Mouse (Mus musculus) spleen, adult 2 months (tissue): ENCODE results near the gene Plekhh1. TPM values are rescaled to one million over a fixed set of nuclear protein-coding genes. Genes with fewer than 3 reads are reported as not detected.

Experiments
- DNase-seq, 2 experiments: peaks; one replicate each; pipeline versions ENCODE4 v3.0.0 to v3.0.0-alpha.2; 2012 to 2021; ENCODE audit warnings: low spot score in 2 of 2, low read depth in 1 of 2
- H3K27ac ChIP-seq: fragments of 200-500 bp; 2 replicates; pipeline ENCODE4 v1.5.1; 2012; ENCODE audit warnings: low read length, inconsistent platforms; ENCODE audit not compliant: insufficient read depth
- H3K27me3 ChIP-seq: fragments of 200-500 bp; 2 replicates; pipeline ENCODE4 v1.6.1; 2012; ENCODE audit warnings: mild to moderate bottlenecking, moderate library complexity, low read length, inconsistent platforms; ENCODE audit not compliant: control insufficient read depth, insufficient read depth
- H3K36me3 ChIP-seq: fragments of 200-500 bp; 2 replicates; pipeline ENCODE4 v1.6.1; 2012; ENCODE audit warnings: mild to moderate bottlenecking, low read length, inconsistent platforms; ENCODE audit not compliant: control insufficient read depth, insufficient read depth
- H3K4me1 ChIP-seq: fragments of 200-500 bp; 2 replicates; pipeline ENCODE4 v1.6.1; 2011; ENCODE audit warnings: inconsistent platforms; ENCODE audit not compliant: control insufficient read depth, insufficient read depth, insufficient read length
- H3K4me3 ChIP-seq: fragments of 200-500 bp; 2 replicates; pipeline ENCODE4 v1.5.1; 2011; ENCODE audit warnings: mild to moderate bottlenecking, inconsistent platforms; ENCODE audit not compliant: insufficient read depth, insufficient read length; ENCODE audit errors: extremely low read depth
- CTCF ChIP-seq: fragments of 200-500 bp; IDR thresholded peaks from 2 replicates; pipeline ENCODE4 v1.5.1; 2011; ENCODE audit warnings: mild to moderate bottlenecking, inconsistent platforms; ENCODE audit not compliant: insufficient read depth, insufficient read length, insufficient replicate concordance; ENCODE audit errors: extremely low read depth
- POLR2A ChIP-seq: fragments of 200-500 bp; IDR thresholded peaks from 2 replicates; pipeline ENCODE4 v1.6.1; 2011; ENCODE audit warnings: low read depth, low read length, inconsistent platforms
- WGBS: fragments of 180-500 bp; shearing (Covaris S2); methylation state at CpG from one replicate; pipeline ENCODE4 v1.1.7; 2018; 5-methylcytosine and 5-hydroxymethylcytosine counted together
- polyA plus RNA-seq: library from polyadenylated mRNA; depleted of rRNA; stranded (reverse); fragments of >200 nt; gene quantifications from 2 replicates; pipeline ENCODE4 v1.2.3, GENCODE M21; 2012; rRNA removed

Plekhh1 gene
- 0.22 and 0.28 TPM in 2 replicates for polyA plus RNA-seq

DNA sequence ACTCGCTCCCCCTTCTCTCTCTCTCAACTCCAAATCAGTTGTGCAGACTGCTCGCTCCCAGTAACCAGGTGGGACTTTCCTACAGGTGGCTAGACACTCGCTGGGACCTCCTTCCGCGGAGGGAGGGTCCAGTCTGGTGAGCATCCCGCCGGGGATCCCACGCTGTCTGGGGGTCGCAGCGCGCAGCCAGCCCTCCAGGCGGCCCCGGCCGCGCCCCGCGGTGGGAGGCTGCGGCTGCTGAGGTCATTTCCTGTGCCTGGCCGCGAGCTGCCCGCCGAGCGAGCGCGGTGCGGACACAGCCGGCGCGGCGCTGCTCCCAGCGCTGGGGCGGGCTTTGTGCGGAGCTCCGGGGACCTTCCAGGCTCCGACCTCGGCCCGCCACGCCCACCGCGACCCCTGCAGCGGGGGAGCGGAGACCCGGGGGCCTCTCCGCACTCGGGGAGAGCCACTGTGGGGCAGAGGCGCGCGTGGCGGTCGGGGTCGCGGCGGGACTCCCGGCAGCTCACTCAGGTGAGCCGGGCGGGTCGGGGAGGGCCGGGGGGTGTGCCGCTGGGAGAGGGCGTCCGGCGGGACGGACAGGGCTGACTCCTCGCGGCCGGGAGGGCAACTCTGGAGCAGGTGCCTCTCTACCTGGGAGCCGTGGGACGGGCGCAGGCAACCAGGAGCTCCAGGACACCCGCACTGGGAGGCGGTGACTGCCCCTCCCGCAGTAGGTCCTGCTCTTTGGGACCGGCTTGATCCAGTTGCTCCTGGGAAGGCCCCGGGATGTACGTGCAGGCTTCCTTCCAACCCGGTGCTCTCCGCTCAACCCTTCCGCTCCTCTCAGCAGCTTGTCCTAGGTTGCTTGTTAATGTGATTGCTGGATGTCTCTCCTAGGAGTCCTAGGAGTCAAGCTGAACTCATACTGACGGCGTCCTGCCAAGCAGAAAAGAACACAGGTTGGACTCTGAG, at the start of gene Plekhh1:
TSS of gene Plekhh1 (plus strand) at position 253 of the 951 bp plus-strand sequence.
- Histone ChIP-seq H3K4me3 (peak within 1 kb of the TSS; percentile 61), H3K4me1 (peaks cover 10% of the 10 kb centered on the region; the same call in 1 of the 2 replicates), H3K27me3 (peaks cover 11% of the 10 kb centered on the region), H3K36me3 (no peaks in the 10 kb centered on the region), H3K27ac (no peak within 1 kb of the TSS)
- 2% methylated on average over 77 of the region's 80 CpGs for WGBS
- peak in 1 of 2 experiments; percentile 21 for DNase-seq
- TF ChIP-seq CTCF = no peak

- DNase-seq = peak; percentile 64 to 66
- WGBS = 2% methylated on average over 5 of the region's 5 CpGs
- peaks cover 4% of the 10 kb centered on the region; the same call in 1 of the 2 replicates for H3K36me3 ChIP-seq
- peak overlapping the region; percentile 87 for H3K27ac ChIP-seq
- H3K4me1 ChIP-seq = peaks cover 28% of the 10 kb centered on the region
- H3K27me3 ChIP-seq = no peaks in the 10 kb centered on the region
- TF ChIP-seq CTCF (no peak), POLR2A (no peak; the same call in 1 of the 2 replicates)
- peak overlapping the region; percentile 66 for H3K4me3 ChIP-seq
Observed at GRCm38 (mm10) chr12:78980683-78981091, 48.3 kb upstream of the Plekhh1 start.

DNA sequence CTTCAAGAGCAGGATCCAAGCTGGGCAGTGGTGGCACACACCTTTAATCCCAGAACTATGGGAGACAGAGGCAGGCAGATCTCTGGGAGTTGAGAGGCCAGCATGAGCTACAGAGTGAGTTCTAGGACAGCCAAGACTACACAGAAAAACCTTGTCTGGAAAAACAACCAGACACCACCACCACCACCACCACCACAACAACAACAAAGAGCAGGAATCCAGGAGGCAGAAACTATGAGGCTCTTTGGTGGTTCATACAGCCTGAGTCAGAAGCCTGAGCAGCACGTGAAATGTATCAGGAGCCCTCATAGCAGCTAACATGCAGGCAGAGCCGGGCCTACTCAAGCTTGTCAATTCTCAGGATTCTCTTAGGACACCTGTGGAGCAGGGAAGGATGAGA, 47.8 kb upstream of the Plekhh1 start:
- DNase-seq = peak in 1 of 2 experiments; percentile 2
- H3K36me3 ChIP-seq = peaks cover 4% of the 10 kb centered on the region; the same call in 1 of the 2 replicates
- peak overlapping the region; percentile 43; the same call in 1 of the 2 replicates for H3K4me3 ChIP-seq
- no peaks in the 10 kb centered on the region for H3K27me3 ChIP-seq
- TF ChIP-seq POLR2A = no peak
- no peak for TF ChIP-seq CTCF
- WGBS = 50% methylated on average over 2 of the region's 2 CpGs
- H3K4me1 ChIP-seq = peaks cover 28% of the 10 kb centered on the region
- peak overlapping the region; percentile 81 for H3K27ac ChIP-seq

DNA sequence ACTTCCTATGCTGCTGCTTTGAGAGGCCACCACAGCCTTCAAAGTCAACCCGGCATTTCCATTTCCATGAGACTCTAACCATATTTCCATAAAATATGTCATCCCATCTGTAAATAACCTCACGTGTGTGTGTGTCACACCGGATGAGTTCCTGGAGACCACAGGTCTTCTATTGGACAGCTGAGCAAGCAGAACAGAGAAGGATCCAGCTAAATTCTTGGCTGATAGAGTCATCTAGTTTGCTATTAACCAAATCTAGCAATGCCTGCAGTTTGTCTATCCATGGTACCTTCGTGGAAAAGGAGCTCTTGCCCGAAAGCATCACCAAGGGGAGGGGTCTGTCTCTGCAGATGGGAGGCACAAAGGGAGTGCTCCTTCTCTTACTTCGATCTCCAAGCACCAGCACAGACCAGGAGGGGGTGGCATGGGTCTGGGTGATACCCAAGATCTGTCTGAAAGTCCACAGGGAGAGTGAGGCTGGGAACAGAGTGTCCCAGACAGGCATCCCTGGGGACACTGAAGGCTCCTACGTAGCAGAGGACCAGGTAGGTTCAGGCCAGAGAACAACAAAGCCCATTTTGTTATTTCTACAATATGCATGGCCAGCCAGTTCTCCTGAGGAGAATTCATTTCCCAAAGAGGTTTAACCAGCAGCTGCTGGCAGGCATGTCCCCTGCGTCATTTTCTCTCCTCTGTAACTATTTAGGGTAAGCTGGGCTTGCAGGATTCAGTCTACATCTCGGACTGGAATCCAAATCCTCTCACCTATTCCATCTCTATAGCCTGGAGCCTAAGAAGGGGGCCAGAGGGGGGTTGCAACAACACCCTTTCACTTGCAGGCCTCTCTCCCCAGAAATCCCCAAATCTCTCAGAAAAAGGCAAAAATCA, 46.8 kb upstream of the Plekhh1 start:
- TF ChIP-seq POLR2A = no peak
- TF ChIP-seq CTCF = no peak
- 0 out of 2 replicates have a peak overlapping the region, but pooled peaks have one; percentile 81 for H3K27ac ChIP-seq
- no peak overlapping the region for H3K4me3 ChIP-seq
- 86% methylated on average over 9 of the region's 9 CpGs for WGBS
- H3K36me3 ChIP-seq = peaks cover 4% of the 10 kb centered on the region; the same call in 1 of the 2 replicates
- DNase-seq = no peak
- H3K4me1 ChIP-seq = peaks cover 18% of the 10 kb centered on the region
- H3K27me3 ChIP-seq = no peaks in the 10 kb centered on the region

GRCm38 (mm10) chr12:78983296-78984034, 45.5 kb upstream of the Plekhh1 start:
- 78% methylated on average over 9 of the region's 9 CpGs for WGBS

GRCm38 (mm10) chr12:78984035-78984432, 44.9 kb upstream of the Plekhh1 start:
- Histone ChIP-seq H3K27ac (no peak overlapping the region), H3K36me3 (no peaks in the 10 kb centered on the region), H3K27me3 (no peaks in the 10 kb centered on the region), H3K4me1 (peaks cover 6% of the 10 kb centered on the region; the same call in 1 of the 2 replicates), H3K4me3 (no peak overlapping the region)
- WGBS = 84% methylated on average over 3 of the region's 3 CpGs
- DNase-seq = no peak
- no peak for TF ChIP-seq POLR2A
- TF ChIP-seq CTCF = no peak

More at GRCm38 (mm10) chr12:78983296-78984034, 45.5 kb upstream of the Plekhh1 start:
- Histone ChIP-seq H3K27me3 (no peaks in the 10 kb centered on the region), H3K27ac (no peak overlapping the region), H3K36me3 (no peaks in the 10 kb centered on the region), H3K4me1 (peaks cover 6% of the 10 kb centered on the region; the same call in 1 of the 2 replicates), H3K4me3 (no peak overlapping the region)
- DNase-seq = no peak
- TF ChIP-seq POLR2A = no peak
